Mouse (Mus musculus): ENCODE measurements around the gene Cab39.

DNA sequence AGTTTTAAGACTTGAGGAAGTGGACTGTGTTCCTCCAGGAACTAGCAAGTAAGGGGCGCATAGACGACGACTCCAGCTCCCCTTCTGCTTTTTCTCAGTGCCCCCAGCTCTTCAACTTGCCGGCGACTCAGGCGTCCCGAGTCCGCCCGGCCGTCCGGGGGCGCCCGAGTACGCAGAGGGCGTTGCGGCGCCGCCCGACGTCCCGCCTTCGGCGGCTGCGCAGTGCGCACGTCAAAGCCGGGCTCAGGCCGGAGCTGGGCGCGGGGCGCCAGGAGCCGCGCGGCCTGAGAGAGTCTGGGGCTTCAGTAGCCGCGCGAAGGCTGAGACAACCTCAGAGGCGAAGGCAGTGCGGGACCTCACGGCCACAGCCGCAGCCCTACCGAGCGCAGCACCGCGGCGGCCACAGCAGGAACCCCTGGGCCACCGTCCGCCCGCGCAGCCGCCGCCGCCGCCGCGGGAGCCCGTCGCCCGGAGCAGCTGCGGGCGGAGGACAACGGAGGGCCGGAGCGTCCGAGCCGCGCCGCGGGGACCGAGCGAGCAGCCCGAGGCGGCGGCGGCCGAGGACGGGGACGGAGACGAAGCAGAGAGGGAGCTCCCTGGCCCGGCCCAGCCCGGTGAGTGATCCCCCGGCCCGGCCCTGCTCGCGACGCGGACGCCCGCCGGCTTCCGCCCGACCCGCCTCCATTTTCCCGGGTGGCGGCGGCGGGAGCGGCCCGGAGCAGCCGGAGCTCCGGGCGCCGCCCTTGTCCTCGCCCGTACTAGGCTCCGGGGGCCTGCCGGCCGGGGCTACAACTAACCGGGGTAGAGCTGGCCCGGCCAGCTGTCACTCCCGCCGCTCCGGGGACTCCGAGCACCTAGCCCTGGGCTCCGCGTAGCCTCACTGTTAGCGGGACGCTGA is at the start of gene Cab39:
- TF ChIP-seq CTCF (IDR thresholded peaks at IDR 0.05; ENCODE audit: control insufficient read depth, insufficient read depth, insufficient replicate concordance, low read depth, low read length) (0 out of 2 replicates have a peak, but pooled peaks have one; percentile 32), POLR2A (IDR thresholded peaks at IDR 0.05; ENCODE audit: control insufficient read depth, low read depth, low read length) (peak; percentile 90)
